Mouse (Mus musculus) cortical plate, adult 2 months (tissue): ENCODE measurements around the gene Sc5d.
A peak's percentile ranks its signal among the peaks of the same experiment; 100 is the strongest.

Source experiments
- CTCF ChIP-seq: fragments of 200-500 bp; IDR thresholded peaks from 2 replicates; pipeline ENCODE4 v1.5.1; 2011; ENCODE audit warnings: mild to moderate bottlenecking, control low read depth, low read length; ENCODE audit not compliant: insufficient read depth; ENCODE audit errors: extremely low read depth
- POLR2A ChIP-seq: fragments of 200-500 bp; IDR thresholded peaks from 2 replicates; pipeline ENCODE4 v1.6.1; 2011; ENCODE audit warnings: mild to moderate bottlenecking, low read length, control low read depth; ENCODE audit not compliant: insufficient read depth; ENCODE audit errors: extremely low read depth

GRCm38 (mm10) chr9:42264145-42264544 is at the start of gene Sc5d:
- TF ChIP-seq CTCF: no peak
- peak; percentile 68 for TF ChIP-seq POLR2A
